Mouse (Mus musculus) kidney, adult 18-20 months (tissue): ENCODE results near the gene Clybl.

Source experiments
- DNase-seq: peaks from one replicate; pipeline ENCODE4 v3.0.0; 2021

Clybl gene

GRCm38 (mm10) chr14:122389684-122390370, 208.3 kb downstream of the Clybl start:
- no peak for DNase-seq

- DNase-seq = no peak
These were observed 209.4 kb downstream of the Clybl start for GRCm38 (mm10) chr14:122390935-122391334.

- DNase-seq = no peak
These were observed 211.6 kb downstream of the Clybl start for GRCm38 (mm10) chr14:122393119-122393518.

- no peak for DNase-seq
These were observed 217.2 kb downstream of the Clybl start for GRCm38 (mm10) chr14:122398676-122399075.

- no peak for DNase-seq
These were observed 218.4 kb downstream of the Clybl start for GRCm38 (mm10) chr14:122399906-122400305.

- no peak for DNase-seq
These were observed 220.4 kb downstream of the Clybl start for GRCm38 (mm10) chr14:122401886-122402285.

- DNase-seq = no peak
These were observed 221.3 kb downstream of the Clybl start for GRCm38 (mm10) chr14:122402716-122403258.

- DNase-seq = no peak
These were observed 222.0 kb downstream of the Clybl start for GRCm38 (mm10) chr14:122403422-122403940.

- no peak for DNase-seq
These were observed 223.2 kb downstream of the Clybl start for GRCm38 (mm10) chr14:122404596-122405154.

- DNase-seq = no peak
These were observed 223.7 kb downstream of the Clybl start for GRCm38 (mm10) chr14:122405236-122405635.

GRCm38 (mm10) chr14:122405897-122406540, 224.5 kb downstream of the Clybl start:
- DNase-seq = peak; percentile 5

GRCm38 (mm10) chr14:122406541-122407219, 225.2 kb downstream of the Clybl start:
- DNase-seq = peak; percentile 19

GRCm38 (mm10) chr14:122412841-122413541, 231.5 kb downstream of the Clybl start:
- DNase-seq = no peak

- no peak for DNase-seq
These were observed 232.0 kb downstream of the Clybl start for GRCm38 (mm10) chr14:122413542-122413928.

GRCm38 (mm10) chr14:122414786-122415185, 233.3 kb downstream of the Clybl start:
- DNase-seq = no peak

- no peak for DNase-seq
These were observed 234.8 kb downstream of the Clybl start for GRCm38 (mm10) chr14:122416166-122416771.

GRCm38 (mm10) chr14:122424441-122424840, 242.9 kb downstream of the Clybl start:
- DNase-seq = no peak

GRCm38 (mm10) chr14:122426529-122427203, 245.2 kb downstream of the Clybl start:
- DNase-seq = no peak

GRCm38 (mm10) chr14:122427204-122427560, 245.7 kb downstream of the Clybl start:
- DNase-seq = no peak

- no peak for DNase-seq
These were observed 246.2 kb downstream of the Clybl start for GRCm38 (mm10) chr14:122427654-122428053.

GRCm38 (mm10) chr14:122432558-122432957, 251.1 kb downstream of the Clybl start:
- DNase-seq = no peak
